Mouse (Mus musculus) kidney, postnatal 36 days (tissue): ENCODE measurements around the gene Usp8.

ENCODE experiments used
- DNase-seq, 2 experiments: peaks; one replicate each; pipeline ENCODE4 v3.0.0; 2021 to 2022; ENCODE audit warnings: mixed read lengths in 2 of 2

Gene Usp8

DNA sequence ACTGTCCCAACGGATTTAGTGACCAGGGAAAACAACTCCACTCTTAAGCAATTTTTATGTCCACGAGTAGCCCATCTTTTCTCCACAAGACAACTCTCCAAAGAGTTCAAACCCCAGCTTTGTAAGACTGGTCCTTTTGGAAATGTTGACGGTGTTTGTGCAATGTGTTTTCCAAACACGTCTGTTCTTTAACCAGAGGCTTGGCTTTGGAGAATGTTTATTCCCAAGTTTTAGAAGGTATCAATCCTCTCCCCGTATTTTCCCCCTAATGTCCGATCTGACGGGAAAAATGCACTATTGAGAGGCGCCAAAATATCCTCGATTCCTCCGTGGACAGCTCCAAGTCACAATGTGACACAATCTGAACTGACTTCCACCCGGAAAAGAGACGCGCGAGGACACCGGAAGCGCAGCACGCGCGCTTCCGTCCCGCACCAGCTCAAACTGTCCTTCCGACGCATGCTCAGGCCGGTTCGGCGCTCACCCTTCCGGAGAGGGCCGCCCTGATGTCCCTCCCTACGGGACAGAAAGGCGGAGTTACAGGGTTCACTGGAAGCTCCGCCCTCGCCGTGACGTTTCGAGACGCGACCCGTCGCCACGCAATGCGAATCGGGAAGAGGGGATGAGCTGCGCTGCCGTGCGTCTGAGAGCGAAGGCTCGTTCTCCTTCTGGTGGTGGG is at the start of gene Usp8:
Usp8 (plus strand) TSS at position 570 of the 679 bp plus-strand sequence.
- DNase-seq, result peak; percentile 97 to 99

DNA sequence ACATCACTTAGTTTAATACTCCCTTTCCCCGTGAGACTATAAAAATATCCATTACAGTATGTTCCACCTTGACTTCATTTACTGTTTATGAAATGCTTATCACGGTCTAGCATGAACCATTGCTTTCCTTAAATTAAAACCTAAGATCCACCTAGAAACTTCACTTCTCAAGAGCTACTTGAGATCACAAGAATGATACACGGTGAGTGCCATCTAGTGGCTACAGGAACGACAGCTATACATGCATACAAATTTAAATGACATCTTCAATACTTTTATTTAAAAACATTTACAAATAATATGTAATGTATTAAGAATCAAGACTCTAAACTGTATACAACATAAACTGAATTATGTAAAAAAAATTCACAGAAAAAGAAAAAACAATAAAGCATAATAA is 43.6 kb upstream of the Usp8 start:
- DNase-seq, result peak; percentile 67 to 70

DNA sequence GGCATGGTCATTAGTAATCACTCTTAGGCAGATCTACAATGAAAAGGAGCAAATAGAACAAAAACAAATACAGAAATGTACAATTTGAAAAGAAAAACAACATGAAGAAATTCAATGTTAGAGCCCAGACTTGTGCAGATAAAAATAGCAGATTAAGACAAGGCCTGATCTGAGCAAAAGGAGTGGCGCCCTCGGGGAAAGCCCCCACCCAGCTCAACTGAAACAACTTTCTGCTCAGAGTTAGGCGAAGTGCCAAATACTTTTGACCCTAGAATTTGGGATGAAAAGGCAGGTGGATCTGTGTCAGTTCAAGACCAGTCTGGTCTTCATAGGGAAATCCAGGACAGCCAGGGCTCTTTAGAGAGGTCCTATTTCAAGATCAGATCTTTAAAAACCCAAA is 41.1 kb upstream of the Usp8 start:
- DNase-seq, result no peak

DNA sequence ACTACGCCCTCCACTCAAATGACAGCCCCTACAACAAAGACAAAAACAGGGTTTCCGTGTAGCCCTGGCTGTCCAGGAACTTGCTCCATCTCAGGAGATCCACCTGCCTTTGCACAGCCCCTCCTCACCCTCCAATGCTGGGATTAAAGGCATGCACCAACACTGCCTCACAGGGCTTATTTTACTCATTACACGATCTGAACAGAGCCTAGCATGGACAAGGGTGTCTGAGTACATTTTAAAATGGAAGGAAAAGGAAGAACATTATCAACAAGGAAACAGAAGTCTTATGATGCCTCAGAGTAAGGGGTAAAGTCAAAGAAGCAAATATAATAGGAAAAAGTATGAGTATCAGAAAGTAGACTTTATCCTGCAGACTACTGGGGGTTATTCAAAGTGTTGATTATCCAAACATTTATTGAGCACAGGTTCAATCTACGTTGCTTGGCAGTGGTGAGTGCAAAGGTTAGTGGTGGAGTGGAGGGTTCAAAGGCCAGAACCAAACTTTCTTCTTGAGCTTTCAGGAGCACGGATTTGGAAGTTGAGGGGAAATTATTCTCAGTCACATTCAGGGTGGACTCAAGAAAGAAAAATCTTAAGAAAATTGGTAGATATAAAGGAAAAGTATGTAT is 38.4 kb upstream of the Usp8 start:
- DNase-seq, result peak; percentile 46 to 69

DNA sequence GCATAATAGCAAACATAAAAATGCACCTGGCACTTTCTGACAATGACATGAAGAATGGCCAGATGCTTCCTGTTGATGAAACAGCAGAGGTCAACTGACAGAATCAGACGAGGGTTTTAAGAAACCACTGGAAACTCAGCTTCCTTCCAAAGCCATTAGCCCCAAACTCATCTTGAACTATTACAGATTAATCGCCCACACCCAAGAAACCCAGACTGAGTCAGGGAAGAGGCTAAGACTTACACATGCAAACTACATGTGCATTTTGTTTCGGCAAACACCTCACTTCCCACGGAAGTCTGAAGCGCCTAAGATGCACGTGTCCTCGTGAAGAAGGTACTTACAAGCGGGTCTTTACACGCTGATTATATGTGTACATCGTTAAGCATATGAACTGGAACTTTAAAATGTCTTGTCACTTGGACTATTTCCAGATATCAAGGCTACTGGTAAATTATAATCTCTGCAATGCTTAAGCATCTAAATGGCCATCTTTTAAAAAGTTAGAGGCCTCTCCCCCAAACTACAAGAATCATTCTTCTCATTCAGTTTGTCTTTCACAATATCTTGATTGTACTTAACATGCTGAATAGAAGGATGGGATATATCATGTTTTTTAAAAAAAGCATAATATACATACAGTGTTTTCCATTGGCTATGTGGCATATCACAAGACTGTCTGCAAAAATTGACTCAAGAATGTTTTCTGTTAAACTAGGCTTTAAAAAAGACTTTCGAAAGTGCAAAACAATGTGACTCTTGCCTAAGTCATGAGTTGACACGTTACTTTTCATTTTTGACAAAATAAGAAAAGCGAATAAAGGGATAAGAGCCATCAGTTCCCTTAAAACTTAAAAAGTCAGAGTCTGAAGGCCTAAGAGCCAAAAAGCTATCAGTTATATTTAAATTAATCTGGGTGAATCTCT is 33.5 kb upstream of the Usp8 start:
- peak in 1 of 2 experiments; percentile 26 for DNase-seq

DNA sequence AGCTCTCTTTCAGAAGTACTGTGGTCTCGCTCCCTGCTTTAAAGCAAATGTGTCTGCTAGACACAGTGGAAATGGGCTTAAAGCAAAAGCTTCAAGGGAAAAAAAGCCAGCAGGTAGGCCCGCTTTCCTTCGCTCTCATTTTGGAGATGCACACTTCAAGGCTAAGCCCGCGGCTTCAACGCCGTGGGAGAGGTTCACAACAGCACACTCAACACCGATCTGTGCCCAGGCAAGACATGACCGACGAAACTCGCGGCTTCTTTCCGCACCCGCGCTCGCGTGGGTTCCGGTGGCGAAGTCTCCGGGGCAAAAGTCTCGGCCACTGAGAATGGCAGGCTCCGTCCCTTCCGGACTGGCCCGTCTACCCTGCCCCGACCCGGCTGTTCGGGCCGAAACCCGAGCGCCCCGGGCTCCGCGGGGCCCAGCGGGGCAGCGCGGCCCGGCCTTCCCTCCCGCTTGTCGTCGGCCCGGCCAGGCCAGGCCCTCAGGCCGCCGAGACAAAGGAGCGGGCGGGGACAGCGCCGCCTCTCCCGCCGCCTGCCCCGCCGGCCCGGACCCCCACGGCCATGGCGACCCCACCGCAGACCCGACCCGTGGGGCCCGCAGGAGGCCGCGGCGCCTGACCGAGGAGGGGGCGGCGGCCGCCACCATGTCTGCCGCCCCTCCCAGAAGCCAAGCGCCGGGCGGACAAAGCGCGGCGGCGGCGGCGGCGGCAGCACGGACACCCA is 32.5 kb upstream of the Usp8 start:
- DNase-seq, result peak; percentile 36 to 69

DNA sequence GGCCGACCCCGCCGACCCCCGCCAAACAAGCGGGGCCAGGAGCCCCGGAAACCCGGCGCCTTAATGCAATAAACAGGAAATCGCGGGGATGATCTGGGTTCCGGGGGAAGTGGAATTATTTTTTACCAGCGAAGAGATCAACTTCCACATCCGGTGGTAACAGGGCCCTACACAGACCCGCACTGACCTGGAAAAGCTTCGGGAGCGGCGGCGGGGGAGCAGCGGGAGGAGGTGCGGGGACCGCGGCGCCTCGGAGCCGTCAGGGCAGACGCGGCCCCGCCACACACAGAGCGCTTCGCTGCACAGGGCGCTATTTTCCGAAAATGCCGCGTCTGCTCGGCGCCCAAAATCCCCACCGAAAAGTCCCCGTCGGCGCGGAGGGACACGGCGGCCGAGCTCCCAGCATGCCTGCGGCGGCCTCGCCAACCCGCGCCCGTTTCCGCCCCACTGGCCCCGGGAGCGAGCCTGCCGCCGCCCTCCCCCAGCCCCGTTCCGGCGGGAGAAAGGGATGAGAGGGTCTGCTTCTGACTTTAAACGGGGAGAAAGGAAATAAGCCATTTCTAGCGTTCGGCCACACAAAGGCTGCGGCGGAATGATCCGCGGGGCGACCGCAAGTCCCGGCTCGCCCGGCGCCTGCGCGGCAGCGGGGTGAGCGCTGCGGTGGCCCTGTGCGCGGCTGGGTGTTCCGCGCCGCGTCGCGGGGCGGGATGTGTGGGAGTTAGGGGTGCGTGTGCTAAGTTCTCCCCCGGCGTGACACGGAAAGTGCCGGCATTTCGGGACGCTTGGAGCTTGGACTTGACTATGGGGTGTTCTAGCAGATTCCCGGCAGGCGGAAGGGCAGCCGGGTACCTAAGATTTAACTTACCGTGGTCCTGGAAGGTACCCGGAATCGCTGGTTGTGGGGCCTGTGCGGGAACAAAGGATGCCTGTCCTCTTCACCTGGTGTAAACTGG is 31.7 kb upstream of the Usp8 start:
- peak; percentile 88 to 89 for DNase-seq

DNA sequence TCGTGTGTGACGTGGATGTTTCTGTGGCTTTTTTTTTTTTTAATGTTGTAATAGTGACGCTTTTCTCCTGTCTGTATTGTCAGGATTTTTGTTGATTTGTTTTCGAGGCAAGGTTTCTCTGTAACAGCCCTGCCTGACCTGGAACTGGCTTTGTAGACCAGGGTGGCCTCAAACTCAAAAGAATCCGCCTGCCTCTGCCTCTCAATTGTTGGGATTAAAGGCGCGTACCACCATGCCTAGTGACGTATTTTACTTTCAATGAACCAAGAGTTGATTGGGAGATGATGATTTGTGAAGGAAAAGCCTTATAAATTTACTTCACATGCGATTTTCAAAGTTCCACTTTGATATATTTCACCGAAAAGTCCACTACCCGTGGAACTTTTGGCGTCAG is 31.0 kb upstream of the Usp8 start, which contains the start of gene Gabpb1:
Gabpb1 (minus strand) TSS at position 216 of the 394 bp plus-strand sequence.
- no peak for DNase-seq

DNA sequence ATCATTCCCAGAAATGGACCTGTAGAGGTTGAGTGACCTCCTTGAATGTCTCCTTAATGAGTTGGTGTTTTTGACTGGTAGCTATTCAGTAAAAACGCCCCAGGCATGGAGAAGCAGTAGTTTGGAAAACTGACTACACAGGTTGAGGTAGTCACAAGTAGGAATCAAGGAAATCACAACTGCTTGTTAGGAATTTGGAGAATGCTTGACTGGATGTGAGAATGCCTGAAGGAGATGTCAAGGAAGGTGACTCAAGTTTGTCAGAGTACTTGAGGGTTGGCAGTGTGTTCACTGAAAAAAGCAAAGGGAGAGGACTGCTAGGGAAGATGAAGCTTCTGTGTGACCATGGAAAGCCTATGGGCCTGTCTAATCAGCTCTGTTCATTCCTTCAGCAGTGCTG is 29.8 kb upstream of the Usp8 start:
- DNase-seq, result no peak

DNA sequence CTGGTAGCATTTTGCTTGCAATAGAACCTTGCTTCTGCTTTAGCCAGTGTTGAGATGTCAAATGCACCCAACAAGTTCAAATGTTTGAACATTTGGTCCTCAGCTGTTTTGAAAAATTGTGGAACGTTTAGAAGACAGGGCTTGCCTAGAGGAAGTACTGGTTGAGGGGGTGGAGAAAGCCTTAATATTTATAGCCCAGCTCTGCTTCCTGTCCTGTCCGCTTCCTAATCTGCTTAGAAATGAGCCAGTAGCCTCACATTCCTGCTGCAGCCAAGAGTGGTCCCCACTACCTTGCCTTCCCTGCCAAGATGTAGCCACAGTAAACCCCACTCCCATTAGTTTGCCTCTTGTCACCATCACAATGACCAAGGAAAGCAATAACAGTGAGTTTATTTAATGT is 24.8 kb upstream of the Usp8 start:
- DNase-seq, result peak; percentile 10 to 48

DNA sequence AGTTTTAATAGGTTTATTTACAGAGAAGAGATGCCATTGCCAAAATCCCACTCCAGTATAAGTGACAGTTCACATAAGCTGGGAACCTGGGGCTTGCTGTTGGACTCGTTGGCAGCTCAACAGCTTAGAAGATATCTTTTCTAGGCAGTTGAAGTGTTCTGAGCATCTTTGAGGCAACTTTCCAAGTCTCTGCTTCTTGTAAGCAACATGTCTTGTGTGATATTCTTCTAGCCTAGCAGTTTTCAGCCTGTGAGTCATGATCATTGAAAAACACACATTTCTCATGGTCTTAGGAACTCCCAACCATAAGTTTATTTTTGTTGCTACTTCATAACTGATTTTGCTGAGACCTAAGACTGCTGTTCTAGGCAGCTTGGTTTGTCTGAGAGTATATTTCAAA is 24.2 kb upstream of the Usp8 start:
- DNase-seq, result no peak

DNA sequence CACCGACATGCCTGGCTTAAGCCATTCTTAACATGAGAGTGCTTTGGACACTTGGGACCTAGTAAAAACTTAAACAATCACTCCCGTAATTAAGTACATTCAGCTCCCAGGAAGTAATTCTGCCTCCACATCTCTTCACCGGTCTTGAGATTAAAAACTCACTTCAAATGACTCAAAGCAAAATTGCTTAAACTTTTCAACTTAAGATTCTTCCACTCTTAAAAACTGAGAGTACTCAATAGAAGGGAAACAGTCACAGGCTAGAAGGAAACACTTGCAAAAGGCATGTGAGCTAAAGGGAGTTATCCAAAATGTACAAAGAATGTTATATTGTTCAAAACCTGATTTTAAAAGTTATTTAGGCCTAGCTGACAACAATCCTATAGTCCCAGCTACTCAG is 15.8 kb upstream of the Usp8 start:
- no peak for DNase-seq

DNA sequence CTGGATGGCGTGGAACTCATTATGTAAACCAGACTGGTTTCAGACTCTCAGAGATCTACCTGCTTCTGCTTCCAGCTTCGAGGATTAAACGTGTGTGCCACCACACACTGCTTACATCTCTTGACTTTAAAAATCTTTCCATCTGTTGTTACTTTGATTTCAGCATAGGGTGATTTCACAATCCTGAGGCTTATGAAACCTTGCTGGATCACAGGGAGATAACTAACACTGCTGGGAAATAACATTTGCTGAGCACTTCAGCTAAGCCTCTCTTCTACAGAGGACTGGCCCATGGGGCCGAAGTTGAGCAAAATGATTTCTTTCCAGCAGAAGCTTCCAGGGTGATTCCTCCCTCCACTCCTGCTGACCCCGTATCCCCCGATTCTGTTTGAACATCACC is 11.8 kb upstream of the Usp8 start:
- DNase-seq, result no peak

DNA sequence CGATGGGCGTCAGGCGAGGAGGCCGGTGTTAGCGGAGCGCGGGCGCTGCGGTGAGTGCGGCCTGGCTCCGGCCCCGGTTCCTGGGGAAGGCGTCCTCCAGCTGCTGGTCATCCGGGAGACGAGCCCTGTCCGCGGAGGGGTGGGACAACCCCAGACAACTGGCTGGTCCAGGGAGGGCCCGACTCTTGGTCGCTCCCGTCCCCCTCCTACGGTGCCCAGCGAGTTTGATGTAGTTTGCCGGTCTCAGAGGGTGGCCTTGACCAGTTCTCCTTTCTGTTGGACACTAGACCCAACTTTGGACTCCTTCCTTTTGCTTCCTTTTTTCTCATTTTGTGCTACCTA is 281 bp downstream of the Usp8 start:
- DNase-seq, result no peak

DNA sequence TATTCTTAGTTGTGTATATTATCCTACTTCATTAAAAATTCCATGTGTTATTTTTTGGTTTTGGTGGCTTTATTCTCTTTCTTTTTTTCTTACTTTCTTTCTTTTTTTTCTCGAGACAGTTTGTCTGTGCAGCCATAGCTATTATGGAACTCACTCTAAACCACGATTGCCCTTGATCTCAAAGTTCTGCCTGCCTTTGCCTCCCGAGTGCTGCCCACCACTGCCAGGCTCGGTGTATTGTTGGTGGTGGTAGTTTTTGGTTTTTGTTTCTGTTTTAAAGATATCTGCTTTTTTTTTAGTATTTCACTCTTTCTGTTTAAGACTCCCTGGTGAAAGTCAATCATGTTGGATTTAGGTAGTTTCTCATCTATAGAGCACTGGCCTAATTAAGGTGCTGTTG is 1.2 kb downstream of the Usp8 start:
- DNase-seq, result no peak

DNA sequence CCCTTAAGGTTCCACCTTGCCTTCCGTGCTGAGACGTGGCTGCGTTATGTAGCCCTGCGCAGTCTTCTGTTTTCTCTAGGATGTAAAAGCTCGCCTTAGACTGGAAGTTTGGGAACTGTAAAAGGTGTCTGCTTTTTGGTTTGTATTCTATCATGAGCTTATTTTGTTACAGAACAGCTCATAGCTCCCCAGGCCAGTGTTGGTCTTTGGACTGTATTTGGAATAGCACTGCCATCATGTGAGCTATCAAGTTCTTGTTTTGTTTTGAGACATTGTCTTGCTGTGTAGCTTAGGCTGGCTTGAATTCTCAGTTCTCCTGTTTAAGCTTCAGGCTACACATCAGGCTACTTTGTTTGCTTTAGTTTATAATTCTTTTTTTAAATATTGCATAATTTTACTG is 5.4 kb downstream of the Usp8 start:
- DNase-seq, result peak; percentile 36 to 51

DNA sequence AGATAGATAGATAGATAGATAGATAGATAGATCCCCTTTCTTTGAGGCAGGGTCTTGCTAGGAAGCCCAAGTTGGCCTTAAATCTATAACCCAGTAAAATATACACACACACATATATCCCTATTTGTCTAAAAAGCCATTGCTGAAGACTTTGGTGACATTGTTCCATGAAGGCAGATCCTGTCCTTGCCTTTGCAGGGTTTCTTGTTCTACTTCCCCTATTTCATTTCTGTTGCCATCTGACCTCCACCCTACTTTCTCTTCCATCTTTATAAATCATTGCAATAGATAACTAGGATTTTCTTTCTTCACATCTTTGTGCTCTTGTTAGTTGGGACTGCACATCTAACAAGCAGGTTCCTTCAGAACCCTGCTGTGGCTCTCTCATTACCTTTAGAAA is 5.8 kb downstream of the Usp8 start:
- no peak for DNase-seq

DNA sequence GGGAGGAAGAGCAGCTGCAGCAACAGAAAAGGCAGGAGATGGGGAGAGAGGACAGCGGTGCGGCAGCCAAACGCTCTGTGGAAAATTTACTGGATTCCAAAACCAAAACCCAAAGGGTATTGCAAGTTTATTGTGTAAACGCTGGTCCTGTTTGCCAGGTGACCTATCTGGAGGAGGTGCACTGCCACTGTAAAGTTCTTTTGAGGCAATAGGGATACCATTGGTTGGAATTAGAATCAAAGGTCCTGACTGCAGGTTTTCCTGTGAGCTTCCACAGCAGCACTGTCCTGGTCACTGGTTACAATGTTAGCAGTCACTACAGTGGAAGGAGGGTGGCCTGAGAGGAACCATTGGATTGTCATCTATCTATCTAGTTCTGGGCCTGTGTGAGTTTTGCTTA is 22.1 kb downstream of the Usp8 start:
- no peak for DNase-seq

DNA sequence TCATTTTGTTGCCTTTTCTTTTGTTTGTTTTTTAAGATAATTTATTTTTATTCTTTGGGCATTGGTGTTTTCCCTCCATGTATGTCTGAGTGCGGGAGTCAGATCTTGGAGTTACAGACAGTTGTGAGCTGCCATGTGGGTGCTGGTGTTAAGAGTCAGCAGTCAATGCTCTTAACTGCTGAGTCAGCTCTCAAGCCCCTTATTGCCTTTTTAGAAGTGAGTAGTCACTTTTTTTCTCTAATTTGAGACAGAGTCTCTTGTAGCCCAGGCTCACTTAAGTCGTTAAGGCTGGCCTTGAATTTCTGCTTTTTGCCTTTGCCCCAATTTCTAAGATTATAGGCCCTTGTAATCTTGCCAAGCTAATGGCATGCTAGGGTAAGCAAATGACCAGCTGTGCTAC is 23.4 kb downstream of the Usp8 start:
- no peak for DNase-seq

DNA sequence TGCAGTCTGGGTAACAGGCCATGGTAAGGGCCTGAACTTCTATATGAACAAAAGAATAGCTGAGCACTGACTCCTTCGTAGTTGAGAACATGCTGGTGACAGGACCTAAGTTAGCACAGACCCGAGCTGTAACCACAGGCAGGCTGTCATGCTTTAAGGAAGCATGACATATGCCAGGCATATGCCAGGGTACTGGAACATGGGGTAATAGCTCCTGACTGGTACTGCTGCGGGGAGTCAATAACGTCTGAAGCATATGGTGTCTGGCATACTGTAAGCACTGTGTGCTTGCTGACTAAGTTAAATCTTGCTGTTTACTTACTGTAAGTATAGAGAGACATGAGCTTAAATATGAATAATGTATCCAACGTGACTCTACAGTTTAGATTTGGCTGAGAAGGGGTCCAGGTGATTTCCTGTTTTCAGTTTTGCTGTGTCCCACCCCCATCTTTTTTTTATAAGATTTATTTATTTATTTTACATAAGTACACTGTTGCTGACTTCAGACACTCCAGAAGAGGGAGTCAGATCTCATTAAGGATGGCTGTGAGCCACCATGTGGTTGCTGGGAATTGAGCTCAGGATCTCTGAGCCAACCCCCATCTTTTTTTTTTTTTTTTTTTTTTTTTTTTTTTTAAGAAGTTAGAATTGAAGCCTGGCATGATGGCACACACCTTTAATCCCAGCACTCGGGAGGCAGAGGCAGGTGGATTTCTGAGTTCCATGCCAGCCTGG is 28.4 kb downstream of the Usp8 start:
- no peak for DNase-seq

DNA sequence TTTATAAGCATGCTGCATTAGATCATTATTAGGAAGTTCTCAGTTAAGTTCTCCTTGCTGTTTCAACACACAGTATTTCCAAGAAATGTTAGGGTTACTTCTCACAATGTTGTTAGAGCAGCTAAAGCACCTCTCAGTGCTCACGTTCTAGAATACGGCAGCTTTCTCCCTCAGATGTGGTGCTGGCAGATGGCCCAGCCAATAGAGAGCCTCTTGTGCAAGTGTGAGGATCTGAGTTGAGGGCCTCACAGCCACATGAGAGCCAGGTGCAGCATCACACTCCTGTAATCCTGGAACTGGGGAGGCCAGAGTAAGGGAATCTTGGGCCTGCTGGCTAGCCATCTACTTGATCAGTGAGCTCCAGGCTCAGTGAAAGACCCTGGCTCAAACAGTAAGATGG is 33.2 kb downstream of the Usp8 start:
- DNase-seq, result no peak
